Mouse (Mus musculus) CH12.LX (cell line): ENCODE measurements at regions not wholly inside any gene's neighbourhood (a gene's known extent, or its start where the extent isn't known, plus 50 kb on each side); places are given as distances from the start of the nearest gene placed in this dataset.

Experiments
- DNase-seq: peaks from one replicate; pipeline ENCODE4 v3.0.0-alpha.2; 2013; ENCODE audit errors: extremely low read depth
- H3K27ac ChIP-seq: 2 replicates; pipeline ENCODE4 v1.5.1; 2012; ENCODE audit warnings: low read depth, mild to moderate bottlenecking, control low read depth, moderate library complexity; ENCODE audit not compliant: insufficient read depth
- H3K27me3 ChIP-seq: replicated peaks from 2 replicates; pipeline ENCODE3; 2012; ENCODE audit warnings: inconsistent platforms
- H3K36me3 ChIP-seq, 2 experiments: replicated peaks in 1 of 2; 2 replicates each; pipeline versions ENCODE3 to v1.6.1; 2012; ENCODE audit warnings: inconsistent platforms in 1 of 2, low read length in 1 of 2, mild to moderate bottlenecking in 1 of 2, mixed read lengths in 1 of 2, moderate library complexity in 1 of 2; ENCODE audit not compliant: control insufficient read depth in 1 of 2, insufficient read depth in 1 of 2
- H3K4me1 ChIP-seq, 2 experiments: 2 replicates each; pipeline ENCODE4 v1.6.1; 2012; ENCODE audit warnings: inconsistent platforms in 1 of 2, moderate library complexity in 1 of 2; ENCODE audit not compliant: insufficient read depth in 2 of 2, control insufficient read depth in 1 of 2
- H3K4me2 ChIP-seq: 2 replicates; pipeline ENCODE4 v1.6.1; 2012; ENCODE audit warnings: low read depth, mild to moderate bottlenecking, control low read depth; ENCODE audit not compliant: poor library complexity, insufficient read depth, severe bottlenecking
- H3K4me3 ChIP-seq, 3 experiments: fragments of 150-350 bp in 1 of 3; sonication (generic) in 1 of 3; replicated peaks in 1 of 3; 2 replicates each; pipeline versions ENCODE3 to v1.5.1; 2011 to 2012; ENCODE audit warnings: low read depth in 2 of 3, low read length in 2 of 3, mild to moderate bottlenecking in 2 of 3, moderate library complexity in 2 of 3, control low read depth in 1 of 3, improper control_type of control experiment in 1 of 3, inconsistent platforms in 1 of 3, mixed read lengths in 1 of 3; ENCODE audit not compliant: poor library complexity in 1 of 3
- H3K79me2 ChIP-seq: replicated peaks from 2 replicates; pipeline ENCODE4 v1.6.1; 2012; ENCODE audit warnings: mild to moderate bottlenecking, moderate library complexity; ENCODE audit not compliant: control insufficient read depth, poor library complexity, insufficient read depth, severe bottlenecking; ENCODE audit errors: extremely low read depth
- H3K9ac ChIP-seq: 2 replicates; pipeline ENCODE4 v1.6.1; 2012; ENCODE audit warnings: low read depth, mild to moderate bottlenecking, control low read depth, moderate library complexity; ENCODE audit not compliant: insufficient read depth
- H3K9me3 ChIP-seq: replicated peaks from 2 replicates; pipeline ENCODE3; 2012; ENCODE audit warnings: low read length, inconsistent platforms, mixed read lengths
- BHLHE40 ChIP-seq: IDR thresholded peaks from 2 replicates; pipeline ENCODE4 v1.6.1; 2011; ENCODE audit warnings: mild to moderate bottlenecking, low read depth, low read length, improper control_type of control experiment
- CHD1 ChIP-seq: IDR thresholded peaks from 2 replicates; pipeline ENCODE4 v1.6.1; 2012; ENCODE audit warnings: low read depth, low read length, improper control_type of control experiment, inconsistent platforms
- CHD2 ChIP-seq: IDR thresholded peaks from 2 replicates; pipeline ENCODE4 v1.6.1; 2011; ENCODE audit warnings: low read length, improper control_type of control experiment
- ELF1 ChIP-seq: IDR thresholded peaks from 2 replicates; pipeline ENCODE4 v1.6.1; 2014; ENCODE audit warnings: low read depth, mild to moderate bottlenecking, inconsistent platforms, low read length, improper control_type of control experiment
- EP300 ChIP-seq: IDR thresholded peaks from 2 replicates; pipeline ENCODE4 v1.6.1; 2011; ENCODE audit warnings: low read length, improper control_type of control experiment
- ETS1 ChIP-seq: conservative IDR thresholded peaks from 2 replicates; pipeline ENCODE4 v1.6.1; 2012; ENCODE audit warnings: low read depth, mild to moderate bottlenecking, inconsistent platforms, low read length, improper control_type of control experiment, moderate library complexity
- GABPA ChIP-seq: IDR thresholded peaks from 2 replicates; pipeline ENCODE4 v1.6.1; 2012; ENCODE audit warnings: low read depth, low read length, improper control_type of control experiment, inconsistent platforms; ENCODE audit not compliant: insufficient replicate concordance
- HCFC1 ChIP-seq: IDR thresholded peaks from 2 replicates; pipeline ENCODE4 v1.6.1; 2012; ENCODE audit warnings: low read depth, mild to moderate bottlenecking, inconsistent platforms, low read length, improper control_type of control experiment
- IRF4 ChIP-seq: IDR thresholded peaks from 2 replicates; pipeline ENCODE4 v1.6.1; 2014; ENCODE audit warnings: low read depth, mild to moderate bottlenecking, inconsistent platforms, low read length, improper control_type of control experiment
- JUN ChIP-seq: IDR thresholded peaks from 2 replicates; pipeline ENCODE4 v1.6.1; 2011; ENCODE audit warnings: low read depth, mild to moderate bottlenecking, low read length, improper control_type of control experiment, moderate library complexity; ENCODE audit not compliant: insufficient read depth
- JUND ChIP-seq: conservative IDR thresholded peaks from 2 replicates; pipeline ENCODE4 v1.6.1; 2011; ENCODE audit warnings: low read depth, low read length, improper control_type of control experiment
- KAT2A ChIP-seq: IDR thresholded peaks from 2 replicates; pipeline ENCODE4 v1.6.1; 2012; ENCODE audit warnings: low read length, improper control_type of control experiment, inconsistent platforms; ENCODE audit not compliant: insufficient replicate concordance
- MAFK ChIP-seq: IDR thresholded peaks from 2 replicates; pipeline ENCODE4 v1.6.1; 2011; ENCODE audit warnings: low read length, improper control_type of control experiment; ENCODE audit not compliant: insufficient replicate concordance
- MAX ChIP-seq: IDR thresholded peaks from 2 replicates; pipeline ENCODE4 v1.6.1; 2011; ENCODE audit warnings: low read length, improper control_type of control experiment
- MEF2A ChIP-seq: IDR thresholded peaks from 2 replicates; pipeline ENCODE4 v1.6.1; 2014; ENCODE audit warnings: low read depth, mild to moderate bottlenecking, inconsistent platforms, low read length, improper control_type of control experiment, borderline replicate concordance
- MXI1 ChIP-seq: IDR thresholded peaks from 2 replicates; pipeline ENCODE4 v1.6.1; 2011; ENCODE audit warnings: mild to moderate bottlenecking, low read depth, low read length, improper control_type of control experiment
- MYC ChIP-seq: IDR thresholded peaks from 2 replicates; pipeline ENCODE4 v1.6.1; 2011; ENCODE audit warnings: low read depth, mild to moderate bottlenecking, improper control_type of control experiment, low read length
- NRF1 ChIP-seq: IDR thresholded peaks from 2 replicates; pipeline ENCODE4 v1.6.1; 2014; ENCODE audit warnings: low read depth, mild to moderate bottlenecking, inconsistent platforms, low read length, improper control_type of control experiment, moderate library complexity
- PAX5 ChIP-seq: IDR thresholded peaks from 2 replicates; pipeline ENCODE4 v1.6.1; 2012; ENCODE audit warnings: low read length, inconsistent platforms, mixed read lengths
- POLR2A ChIP-seq: IDR thresholded peaks from 2 replicates; pipeline ENCODE4 v1.6.1; 2011; ENCODE audit warnings: low read depth, mild to moderate bottlenecking, improper control_type of control experiment, low read length
- SIN3A ChIP-seq: IDR thresholded peaks from 2 replicates; pipeline ENCODE4 v1.6.1; 2012; ENCODE audit warnings: low read length, improper control_type of control experiment, inconsistent platforms
- TBP ChIP-seq: conservative IDR thresholded peaks from 2 replicates; pipeline ENCODE4 v1.6.1; 2011; ENCODE audit warnings: low read depth, low read length, improper control_type of control experiment
- USF1 ChIP-seq: IDR thresholded peaks from 2 replicates; pipeline ENCODE4 v1.6.1; 2014; ENCODE audit warnings: low read depth, mild to moderate bottlenecking, inconsistent platforms, low read length, improper control_type of control experiment
- USF2 ChIP-seq: conservative IDR thresholded peaks from 2 replicates; pipeline ENCODE4 v1.6.1; 2011; ENCODE audit warnings: low read depth, low read length, improper control_type of control experiment
- ZC3H11A ChIP-seq: IDR thresholded peaks from 2 replicates; pipeline ENCODE4 v1.6.1; 2012; ENCODE audit warnings: low read depth, mild to moderate bottlenecking, inconsistent platforms, low read length, improper control_type of control experiment
- ZMIZ1 ChIP-seq: IDR thresholded peaks from 2 replicates; pipeline ENCODE4 v1.6.1; 2012; ENCODE audit warnings: low read depth, mild to moderate bottlenecking, inconsistent platforms, low read length, improper control_type of control experiment
- ZNF384 ChIP-seq: IDR thresholded peaks from 2 replicates; pipeline ENCODE4 v1.6.1; 2012; ENCODE audit warnings: low read depth, low read length, improper control_type of control experiment, inconsistent platforms
- dilution Hi-C: fragments of 300-500 bp; cut with MboI; formaldehyde crosslinking; loops from 2 replicates; pipeline ENCODE4 v1.14.3; 2020; ENCODE audit warnings: low sequenced_read_pairs; ENCODE audit not compliant: extremely low pct_unique_long_range_greater_than_20kb, extremely low pct_ligation_motif_present
- in situ Hi-C: fragments of 300-500 bp; cut with MboI; formaldehyde crosslinking; loops from 3 replicates; pipeline ENCODE4 v1.14.3; 2019; ENCODE audit warnings: low sequenced_read_pairs, low pct_ligation_motif_present, low pct_unique_long_range_greater_than_20kb, mixed read lengths

DNA sequence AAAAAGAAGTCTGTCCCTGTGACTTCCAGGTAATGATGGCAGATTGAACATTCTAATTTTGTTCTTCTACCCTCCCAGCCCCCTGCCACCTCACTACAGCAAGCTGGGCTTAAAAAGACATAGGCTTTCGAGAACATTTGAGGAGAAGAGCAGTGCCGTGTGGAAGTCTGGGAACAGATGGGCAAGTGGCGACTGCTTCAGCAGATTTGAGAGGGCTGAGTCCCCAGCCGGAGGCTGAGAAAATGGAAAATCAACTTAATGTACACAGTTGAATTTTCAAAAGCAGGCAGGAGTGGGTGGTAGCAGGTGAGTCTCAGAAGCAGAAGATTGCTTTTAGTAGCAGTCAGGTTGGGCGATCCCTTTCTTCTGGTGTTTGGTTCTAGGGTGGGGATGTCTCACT is 110.2 kb upstream of the Ctbp2 start:
- H3K79me2 ChIP-seq: no peaks in the 10 kb centered on the region
- H3K9ac ChIP-seq: no peak overlapping the region
- H3K27me3 ChIP-seq: peaks cover 82% of the 10 kb centered on the region
- no peak overlapping the region for H3K27ac ChIP-seq
- TF ChIP-seq MEF2A: no peak
- no peak for TF ChIP-seq ETS1
- no peak for TF ChIP-seq ELF1
- TF ChIP-seq BHLHE40: no peak
- no peak for TF ChIP-seq MAFK
- TF ChIP-seq ZC3H11A: no peak
- no peak for TF ChIP-seq EP300
- no peak for TF ChIP-seq IRF4
- no peak for TF ChIP-seq KAT2A
- no peak for TF ChIP-seq ZMIZ1
- TF ChIP-seq USF2: no peak
- TF ChIP-seq POLR2A: no peak
- TF ChIP-seq PAX5: no peak
- TF ChIP-seq NRF1: no peak
- TF ChIP-seq JUN: no peak
- TF ChIP-seq HCFC1: no peak
- TF ChIP-seq SIN3A: no peak
- no peak for TF ChIP-seq JUND
- no peak for TF ChIP-seq CHD2
- no peak for TF ChIP-seq USF1
- H3K9me3 ChIP-seq: no peaks in the 10 kb centered on the region
- no peak overlapping the region for H3K4me2 ChIP-seq
- H3K36me3 ChIP-seq: no peaks in the 10 kb centered on the region
- DNase-seq: no peak
- in situ Hi-C loops (no loop called here), dilution Hi-C loops (no loop called here)
- no peaks in the 10 kb centered on the region for H3K4me1 ChIP-seq
- H3K4me3 ChIP-seq: no peak overlapping the region

DNA sequence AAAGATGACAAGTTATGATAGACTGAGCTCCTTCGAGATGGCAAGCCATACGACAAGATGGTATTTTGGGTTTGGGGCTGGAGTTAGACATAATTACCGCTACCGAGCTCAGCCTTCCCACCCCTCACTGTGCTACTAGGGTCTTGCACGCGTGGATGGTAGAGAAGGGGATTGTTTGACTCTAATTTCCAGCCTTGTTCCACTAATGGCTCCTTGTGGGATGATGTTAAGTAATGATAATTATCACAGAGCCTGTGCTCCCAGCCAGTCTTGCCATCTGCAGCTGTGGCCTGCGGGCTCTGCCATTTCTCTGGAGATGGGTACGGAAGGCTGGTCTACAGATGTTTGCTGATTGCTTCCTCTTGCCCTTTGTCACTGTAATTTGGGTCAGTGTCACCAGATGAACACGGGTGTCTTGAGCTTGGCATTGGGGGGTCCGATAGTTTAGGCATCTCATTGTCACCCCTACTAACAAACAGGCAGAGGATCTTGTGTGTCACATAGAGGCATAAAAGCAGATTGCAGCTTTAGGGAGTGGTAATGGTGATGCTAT is 108.8 kb upstream of the Ctbp2 start:
- H3K27ac ChIP-seq: no peak overlapping the region
- dilution Hi-C loops (no loop called here), in situ Hi-C loops (no loop called here)
- peaks cover 88% of the 10 kb centered on the region for H3K27me3 ChIP-seq
- no peak overlapping the region for H3K4me2 ChIP-seq
- H3K36me3 ChIP-seq: no peaks in the 10 kb centered on the region
- H3K9ac ChIP-seq: no peak overlapping the region
- no peaks in the 10 kb centered on the region for H3K79me2 ChIP-seq
- H3K9me3 ChIP-seq: no peaks in the 10 kb centered on the region
- no peak for DNase-seq
- no peaks in the 10 kb centered on the region for H3K4me1 ChIP-seq
- TF ChIP-seq GABPA: no peak
- no peak for TF ChIP-seq JUN
- TF ChIP-seq CHD1: no peak
- no peak for TF ChIP-seq MAX
- no peak for TF ChIP-seq ZNF384
- TF ChIP-seq ZC3H11A: no peak
- no peak for TF ChIP-seq MYC
- TF ChIP-seq MEF2A: no peak
- TF ChIP-seq ELF1: no peak
- TF ChIP-seq ETS1: no peak
- TF ChIP-seq HCFC1: no peak
- no peak for TF ChIP-seq TBP
- no peak for TF ChIP-seq ZMIZ1
- TF ChIP-seq KAT2A: no peak
- TF ChIP-seq MXI1: no peak
- no peak for TF ChIP-seq JUND
- no peak for TF ChIP-seq CHD2
- no peak overlapping the region for H3K4me3 ChIP-seq
